Mouse (Mus musculus) c-Kit-positive CD71-negative TER-119-negative erythroid progenitor cells, embryonic 14.5 days (primary cell): ENCODE results near the gene Dynlrb2.

Experiments
- DNase-seq: peaks from one replicate; pipeline ENCODE4 v3.0.0-alpha.2; 2013; ENCODE audit warnings: low read depth

The Dynlrb2 gene

GRCm38 (mm10) chr8:116542842-116543241 is 38.1 kb downstream of the Dynlrb2 start:
- no peak for DNase-seq

GRCm38 (mm10) chr8:116543366-116543765 is 38.6 kb downstream of the Dynlrb2 start:
- DNase-seq: no peak

- DNase-seq: peak; percentile 32
Measured at GRCm38 (mm10) chr8:116552255-116552654, 47.5 kb downstream of the Dynlrb2 start.

- no peak for DNase-seq
Measured at GRCm38 (mm10) chr8:116552778-116553177, 48.0 kb downstream of the Dynlrb2 start.
